Mouse (Mus musculus) bone marrow, adult 2 months (tissue): Measurements from ENCODE around the gene Cyb561a3.
A peak's percentile ranks its signal among the peaks of the same experiment; 100 is the strongest.

Experiments
- CTCF ChIP-seq: fragments of 200-500 bp; IDR thresholded peaks from 2 replicates; pipeline ENCODE4 v1.5.1; 2011; ENCODE audit warnings: low read length, control low read depth; ENCODE audit not compliant: control insufficient read depth, insufficient read depth
- POLR2A ChIP-seq: fragments of 200-500 bp; IDR thresholded peaks from 2 replicates; pipeline ENCODE4 v1.6.1; 2011; ENCODE audit warnings: low read depth, mild to moderate bottlenecking, control low read depth, low read length, borderline replicate concordance; ENCODE audit not compliant: control insufficient read depth

- TF ChIP-seq POLR2A (no peak), CTCF (peak; percentile 94)
Measured at GRCm38 (mm10) chr19:10602787-10603186, 25.8 kb downstream of the Cyb561a3 start.
